Mouse (Mus musculus) Muller cell, postnatal 12 days (primary cell): ENCODE results near the gene Rln3.

Experiments
- DNase-seq: peaks from one replicate; pipeline ENCODE4 v3.0.0-alpha.2; 2015; ENCODE audit errors: inconsistent ontology term

Rln3 gene

DNA sequence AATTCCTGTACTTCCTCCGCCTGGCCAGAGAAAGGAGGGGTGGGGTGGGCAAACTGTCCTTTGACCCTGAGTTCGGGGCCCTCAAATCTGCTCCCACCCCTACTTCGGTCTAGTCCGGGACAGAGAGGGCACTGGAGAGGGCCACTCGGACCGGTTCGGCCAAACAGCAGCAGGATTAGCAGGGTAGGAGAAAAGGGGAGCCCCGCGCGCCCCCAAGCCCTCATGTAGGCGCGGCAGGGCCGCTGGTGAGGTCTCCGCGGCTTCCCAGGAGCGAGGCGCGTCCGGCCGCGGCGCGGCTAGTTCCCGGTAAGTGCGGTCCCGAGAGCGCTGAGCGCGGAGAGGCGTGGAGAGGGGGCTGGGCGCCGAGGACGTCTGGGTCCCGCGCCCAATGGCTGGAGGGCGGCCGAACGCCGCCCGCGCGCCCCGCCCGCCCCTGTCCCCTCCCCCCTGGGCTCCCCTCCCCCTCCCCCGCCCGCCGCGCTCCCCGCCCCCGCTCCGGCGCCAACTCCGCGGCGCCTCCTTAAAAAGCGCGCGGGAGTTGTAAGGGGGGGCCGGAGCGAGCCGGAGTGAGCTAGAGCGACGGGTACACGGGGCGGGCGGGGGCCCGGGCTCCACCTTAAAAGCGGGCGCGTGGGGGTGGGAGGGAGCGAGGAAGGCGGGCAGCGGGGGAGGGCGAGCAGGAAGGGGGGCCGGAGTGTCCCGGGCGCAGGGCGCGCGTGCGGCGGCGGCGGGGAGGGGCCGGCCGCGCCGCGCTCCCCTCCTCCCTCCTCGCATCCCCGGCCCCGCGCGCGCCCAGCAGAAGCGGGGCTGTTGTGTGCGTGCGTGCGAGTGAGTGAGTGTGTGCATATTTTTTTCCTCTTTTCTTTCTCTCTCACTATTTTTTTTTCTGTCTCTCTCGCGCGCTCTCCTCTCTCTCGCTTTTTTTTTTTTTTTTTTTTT is 48.0 kb downstream of the Rln3 start:
- DNase-seq: peak; percentile 95

DNA sequence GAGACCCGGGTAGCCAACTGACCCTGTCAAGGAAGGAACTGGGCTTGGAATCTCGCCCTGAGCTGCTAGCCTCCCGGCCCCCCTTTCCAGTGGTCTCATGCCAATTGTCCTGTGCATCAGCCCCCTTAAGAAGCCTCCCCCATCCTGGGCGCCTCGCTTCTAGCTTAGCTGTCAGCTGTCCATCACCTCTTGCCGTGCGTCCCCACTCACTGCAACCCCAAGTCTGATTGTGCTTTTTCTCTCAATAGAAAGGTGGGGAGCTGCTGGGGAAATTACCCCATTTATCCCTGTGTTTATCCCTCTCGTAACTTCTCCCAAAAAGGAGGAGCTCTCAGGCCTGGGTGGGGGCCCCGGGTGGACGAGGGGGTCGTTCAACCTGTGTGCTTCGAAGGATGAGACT is 48.8 kb downstream of the Rln3 start:
- DNase-seq: no peak

DNA sequence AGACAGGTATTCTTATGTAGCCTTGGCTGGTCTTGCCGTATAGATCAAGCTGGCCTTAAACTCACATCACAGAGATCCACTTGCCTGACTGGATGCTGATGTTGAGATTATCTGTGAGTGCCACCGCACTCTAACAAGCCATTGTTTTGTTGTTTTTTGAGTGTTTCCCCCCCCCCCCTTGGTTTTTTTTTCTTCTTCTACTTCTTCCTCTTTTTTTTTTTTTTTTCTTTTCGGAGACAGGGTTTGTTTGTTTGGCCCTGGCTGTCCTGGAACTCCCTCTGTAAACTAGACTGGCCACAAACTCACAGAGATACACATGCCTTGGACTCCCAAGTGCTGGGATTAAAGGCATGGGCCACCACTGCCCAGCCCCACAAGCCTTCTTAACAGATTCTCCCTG is 50.8 kb downstream of the Rln3 start:
- no peak for DNase-seq
